ENCODE assay signal across 8 mouse cellular contexts in the genomic region with DNA sequence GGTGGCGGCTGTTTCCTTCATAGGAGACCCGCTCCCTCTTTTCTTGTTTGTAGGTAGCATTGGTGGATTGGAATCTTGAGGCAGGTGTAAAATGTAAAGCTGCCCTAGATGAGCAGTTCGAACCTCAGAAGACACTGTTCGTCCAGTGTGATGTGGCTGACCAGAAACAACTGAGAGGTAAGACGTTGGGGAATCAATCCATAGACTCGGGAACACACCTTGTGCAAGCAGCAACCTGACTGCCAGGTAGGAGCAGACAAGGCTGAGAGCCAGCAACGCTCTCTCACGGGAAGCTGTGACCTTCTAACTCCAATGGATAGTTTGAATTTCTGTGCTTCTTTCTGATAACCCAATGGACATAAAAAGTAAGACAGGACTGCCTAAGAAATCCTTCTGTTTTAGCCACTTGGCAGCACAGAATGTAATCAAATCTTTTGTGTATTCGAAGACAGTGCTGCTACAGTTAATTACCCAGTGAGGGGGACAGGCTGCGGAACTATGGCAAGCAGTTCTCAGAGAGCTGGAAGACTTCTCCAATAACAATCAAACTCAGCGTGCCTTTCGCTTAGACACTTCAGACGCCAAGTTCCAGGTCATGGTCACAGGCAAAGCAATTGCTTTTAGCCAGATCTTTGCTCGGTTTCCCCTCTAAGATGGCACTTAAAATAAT. TPM values are rescaled to one million over a fixed set of nuclear protein-coding genes. Genes with fewer than 3 reads are reported as not detected.
DNase-seq lines count a peak whose midpoint lies in the region; ATAC-seq and TF ChIP-seq lines count a peak whose summit lies in the region.

No protein-coding gene starts in this region.

- ATAC-seq in embryonic facial prominence, embryonic 15.5 days (ENCODE audit: insufficient number of reproducible peaks, low FRiP score, low TSS enrichment, low read depth), result no peak; the same call in 1 of the 2 replicates
- ATAC-seq in hindbrain, postnatal 0 days, result no peak
- ATAC-seq in neural tube, embryonic 12.5 days (ENCODE audit: low FRiP score, low read depth), result no peak; the same call in 1 of the 2 replicates
- no peak for ATAC-seq in cerebellum, adult (ENCODE audit: insufficient number of reproducible peaks, low FRiP score, low TSS enrichment)

- no peaks in the 10 kb centered on the region for H3K9me3 ChIP-seq in embryonic facial prominence, embryonic 15.5 days (replicated peaks)
- H3K9me3 ChIP-seq in hindbrain, postnatal 0 days (ENCODE audit: low read length), result no peaks in the 10 kb centered on the region
- no peaks in the 10 kb centered on the region for H3K9me3 ChIP-seq in neural tube, embryonic 12.5 days

- DNase-seq in left cerebral cortex, adult 2 months (ENCODE audit: extremely low spot score in 1 of 2, low spot score in 2 of 2), result no peak
- no peak for DNase-seq in left cerebral cortex, postnatal 36 days (ENCODE audit: low spot score in 2 of 2)
- DNase-seq in hindbrain, postnatal 0 days (ENCODE audit: low spot score), result peak; percentile 21
- no peak for DNase-seq in left cerebral cortex, adult 18-20 months (ENCODE audit: low spot score in 2 of 2)
- DNase-seq in thymus, postnatal 25 days, result no peak

- H3K9ac ChIP-seq in embryonic facial prominence, embryonic 15.5 days, result peak overlapping the region; percentile 39
- H3K9ac ChIP-seq in hindbrain, postnatal 0 days (replicated peaks; ENCODE audit: low read length), result peak overlapping the region; percentile 47; the same call in 1 of the 2 replicates
- H3K9ac ChIP-seq in neural tube, embryonic 12.5 days, result 0 out of 2 replicates have a peak overlapping the region, but pooled peaks have one; percentile 48

- peaks cover 9% of the 10 kb centered on the region; the same call in 1 of the 2 replicates for H3K4me1 ChIP-seq in embryonic facial prominence, embryonic 15.5 days
- peaks cover 4% of the 10 kb centered on the region; the same call in 1 of the 2 replicates for H3K4me1 ChIP-seq in hindbrain, postnatal 0 days (ENCODE audit: insufficient read depth, low read length)
- peaks cover 11% of the 10 kb centered on the region for H3K4me1 ChIP-seq in neural tube, embryonic 12.5 days

- H3K27me3 ChIP-seq in embryonic facial prominence, embryonic 15.5 days, result no peaks in the 10 kb centered on the region
- no peaks in the 10 kb centered on the region for H3K27me3 ChIP-seq in hindbrain, postnatal 0 days (ENCODE audit: insufficient read depth, low read length)
- no peaks in the 10 kb centered on the region; the same call in 1 of the 2 replicates for H3K27me3 ChIP-seq in neural tube, embryonic 12.5 days (replicated peaks)

- H3K4me2 ChIP-seq in embryonic facial prominence, embryonic 15.5 days (replicated peaks), result peak overlapping the region; percentile 72
- H3K4me2 ChIP-seq in hindbrain, postnatal 0 days (ENCODE audit: low read depth, low read length), result peak overlapping the region; percentile 96
- peak overlapping the region; percentile 94 for H3K4me2 ChIP-seq in neural tube, embryonic 12.5 days (replicated peaks)

- H3K4me3 ChIP-seq in left cerebral cortex, adult 2 months, result peak overlapping the region; percentile 49
- H3K4me3 ChIP-seq in embryonic facial prominence, embryonic 15.5 days (replicated peaks), result peak overlapping the region; percentile 56
- peak overlapping the region; percentile 62 for H3K4me3 ChIP-seq in hindbrain, postnatal 0 days (ENCODE audit: low read length)
- H3K4me3 ChIP-seq in neural tube, embryonic 12.5 days, result peak overlapping the region; percentile 47

- 14% methylated on average over 14 of the region's 14 CpGs for WGBS in embryonic facial prominence, embryonic 15.5 days
- WGBS in hindbrain, postnatal 0 days, result 13% methylated on average over 14 of the region's 14 CpGs
- WGBS in neural tube, embryonic 12.5 days, result 21% methylated on average over 14 of the region's 14 CpGs

- no peaks in the 10 kb centered on the region for H3K36me3 ChIP-seq in embryonic facial prominence, embryonic 15.5 days
- no peaks in the 10 kb centered on the region for H3K36me3 ChIP-seq in hindbrain, postnatal 0 days (ENCODE audit: insufficient read depth, low read length)
- H3K36me3 ChIP-seq in neural tube, embryonic 12.5 days, result no peaks in the 10 kb centered on the region

- no peak overlapping the region for H3K27ac ChIP-seq in left cerebral cortex, adult 2 months
- H3K27ac ChIP-seq in embryonic facial prominence, embryonic 15.5 days (replicated peaks), result peak overlapping the region; percentile 23; the same call in 1 of the 2 replicates
- no peak overlapping the region for H3K27ac ChIP-seq in hindbrain, postnatal 0 days
- H3K27ac ChIP-seq in neural tube, embryonic 12.5 days, result no peak overlapping the region

- intact Hi-C loops in left cerebral cortex, adult 2 months (cut with DNase I), result no loop called here
- intact Hi-C loops in left cerebral cortex, postnatal 36 days (cut with DNase I), result no loop called here

- TF ChIP-seq CTCF in left cerebral cortex, adult 2 months (IDR thresholded peaks at IDR 0.05), result no peak
- TF ChIP-seq CTCF in hindbrain, postnatal 0 days (IDR thresholded peaks at IDR 0.05; ENCODE audit: low read depth), result no peak

RNA-seq across cellular contexts. Expression of gene Hpgd, which starts 0.6 kb away (rescaled TPM):
- 1 to 10 TPM; 3.2 to 4.1 TPM for total RNA-seq in left cerebral cortex, adult 2 months (2021)
- total RNA-seq in left cerebral cortex, postnatal 36 days (2021), result 1 to 10 TPM; 3.2 to 3.4 TPM
- polyA plus RNA-seq in embryonic facial prominence, embryonic 15.5 days (2015; fragmentation: Nextera tagmentation; extraction: Ambion mirVana), result 40.3 and 41.4 TPM in 2 replicates
- 3.2 and 3.9 TPM in 2 replicates for total RNA-seq in hindbrain, postnatal 0 days (2014; rRNA removed)
- polyA plus RNA-seq in hindbrain, postnatal 0 days (2015; fragmentation: Nextera tagmentation; extraction: Ambion mirVana), result 4.9 and 6.1 TPM in 2 replicates
- polyA plus RNA-seq in neural tube, embryonic 12.5 days (2016; fragmentation: Nextera tagmentation; extraction: Ambion mirVana), result 4.8 and 5.5 TPM in 2 replicates
- total RNA-seq in left cerebral cortex, adult 18-20 months (2021), result 1 to 10 TPM; 2.7 to 3.2 TPM
